Mouse (Mus musculus): ENCODE data around the gene Trrap. TPM values are rescaled to one million over a fixed set of nuclear protein-coding genes. Genes with fewer than 3 reads are reported as not detected.

Gene Trrap
- polyA plus RNA-seq (2012; ENCODE audit: low replicate concordance) = 52.7 and 79.6 TPM in 2 replicates

DNA sequence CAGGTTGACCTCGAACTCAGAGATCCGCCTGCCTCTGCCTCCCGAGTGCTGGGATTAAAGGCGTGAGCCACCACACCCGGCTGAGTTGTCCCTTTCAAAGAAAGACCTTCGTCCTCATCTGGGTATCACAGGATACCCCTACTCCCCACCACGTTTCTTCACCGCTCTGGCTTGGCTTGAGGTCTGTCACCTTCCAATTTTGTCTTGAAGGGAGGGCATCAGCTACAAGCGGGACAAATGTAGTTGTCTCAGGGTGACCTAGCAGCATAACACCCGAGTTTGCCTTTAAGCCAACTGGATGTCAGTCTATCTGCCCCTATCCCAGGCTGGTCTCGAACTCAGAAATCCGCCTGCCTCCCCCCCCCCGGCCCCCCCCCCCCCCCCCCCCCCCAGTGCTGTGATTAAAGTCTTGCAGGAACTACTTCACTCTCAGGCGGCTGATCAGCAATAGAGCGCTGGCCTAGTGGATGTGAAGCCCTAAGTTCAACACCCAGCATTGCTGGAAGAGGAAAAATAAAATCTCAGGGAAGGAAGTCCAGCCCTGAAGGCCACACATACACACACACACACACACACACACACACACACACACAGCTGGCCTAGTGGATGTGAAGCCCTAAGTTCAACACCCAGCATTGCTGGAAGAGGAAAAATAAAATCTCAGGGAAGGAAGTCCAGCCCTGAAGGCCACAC lies at the start of gene Trrap:
Trrap (plus strand) TSS at position 627 of the 693 bp plus-strand sequence.

DNA sequence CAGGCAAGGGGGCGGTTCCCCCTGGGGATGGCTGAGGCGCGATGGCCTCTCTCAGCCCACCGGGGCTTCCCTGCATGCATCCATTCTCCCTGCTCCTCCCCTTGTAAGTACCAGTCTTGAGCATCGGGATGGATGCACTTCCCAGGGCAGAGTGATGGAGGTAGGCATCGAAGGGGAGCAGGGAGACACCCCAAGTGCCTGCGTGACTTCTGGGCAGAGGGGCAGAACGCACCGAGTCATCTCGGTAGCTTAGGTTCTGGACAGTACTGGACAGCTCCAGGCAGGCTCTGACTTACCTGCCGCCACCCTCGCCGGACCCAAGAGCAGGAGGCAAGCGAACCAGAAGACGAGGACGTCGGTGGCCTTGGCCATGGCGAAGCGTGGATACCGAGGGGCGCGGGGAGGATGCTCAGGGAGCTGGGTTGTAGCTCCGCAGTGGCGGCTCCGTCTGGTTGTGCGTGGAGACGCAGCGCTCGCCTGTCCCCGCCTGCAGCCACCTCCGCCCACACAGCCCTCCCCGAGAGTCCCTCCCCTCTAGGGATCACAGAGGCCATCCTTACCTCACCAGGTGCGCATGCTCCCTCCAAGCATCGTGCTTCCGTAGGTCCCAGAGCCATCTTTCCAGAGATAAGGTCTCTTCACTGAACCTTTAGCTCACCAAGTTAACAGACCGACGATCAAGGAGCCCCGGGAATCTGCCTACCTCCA lies 6.2 kb upstream of the Trrap start, which contains the start of gene Tmem130:
Tmem130 (minus strand) TSS at position 658 of the 708 bp plus-strand sequence.

Other genes starting within 250 kb of the Trrap start
- 0.09 and 0.31 TPM in 2 replicates for gene Nptx2, start 221.8 kb upstream of the Trrap start, polyA plus RNA-seq (2012; ENCODE audit: low replicate concordance)
- gene Tmem130, start 5.9 kb upstream of the Trrap start, polyA plus RNA-seq (2012; ENCODE audit: low replicate concordance) = 0.03 TPM in 1 of 2 replicates, not detected in the other
- gene Smurf1, start 198.1 kb downstream of the Trrap start, polyA plus RNA-seq (2012; ENCODE audit: low replicate concordance) = 19.1 and 21.6 TPM in 2 replicates